8 mouse cellular contexts compared by ENCODE assay signal in the genomic region with DNA sequence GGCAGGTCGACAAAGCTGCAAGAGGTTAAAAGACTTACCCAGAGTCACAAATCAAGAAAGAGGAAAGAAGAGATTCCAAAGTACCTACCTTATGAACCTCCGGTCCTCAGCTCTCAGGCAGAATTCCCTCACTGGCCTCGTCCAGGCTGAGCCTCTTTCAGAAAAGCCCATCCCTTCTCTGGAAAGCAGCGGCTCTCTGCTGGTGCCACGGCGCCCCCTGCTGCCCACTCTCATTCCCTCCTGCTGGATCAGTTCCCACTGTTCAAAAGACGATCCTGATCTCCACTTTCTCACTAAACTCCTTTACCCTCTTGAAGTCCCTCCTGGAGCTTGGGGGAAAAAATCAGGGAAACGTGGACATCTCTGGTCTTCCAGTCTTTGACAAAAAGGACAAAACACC. TPM values are rescaled to one million over a fixed set of nuclear protein-coding genes. Genes with fewer than 3 reads are reported as not detected.
DNase-seq lines count a peak whose midpoint lies in the region; ATAC-seq and TF ChIP-seq lines count a peak whose summit lies in the region.

No protein-coding gene starts in this region.

- H3K36me3 ChIP-seq in heart, adult 2 months (ENCODE audit: control insufficient read depth, insufficient read depth, low read length): no peaks in the 10 kb centered on the region
- H3K36me3 ChIP-seq in heart, embryonic 12.5 days: no peaks in the 10 kb centered on the region
- H3K36me3 ChIP-seq in kidney, adult 2 months (ENCODE audit: control insufficient read depth, insufficient read depth, low read length): no peaks in the 10 kb centered on the region
- H3K36me3 ChIP-seq in limb, embryonic 11.5 days (ENCODE audit: control insufficient read depth, insufficient read depth, low read length): no peaks in the 10 kb centered on the region
- H3K36me3 ChIP-seq in neural tube, embryonic 13.5 days: no peaks in the 10 kb centered on the region

- 3% methylated on average over 7 of the region's 8 CpGs for WGBS in heart, adult 2 months
- WGBS in heart, embryonic 12.5 days: 2% methylated on average over 7 of the region's 8 CpGs
- WGBS in kidney, adult 2 months: 3% methylated on average over 7 of the region's 8 CpGs
- 3% methylated on average over 8 of the region's 8 CpGs for WGBS in limb, embryonic 11.5 days
- WGBS in neural tube, embryonic 13.5 days: under 1% methylated on average over 7 of the region's 8 CpGs

- TF ChIP-seq EP300 in heart, adult 2 months (IDR thresholded peaks at IDR 0.05; ENCODE audit: insufficient read depth, low read depth, low read length): 0 out of 2 replicates have a peak, but pooled peaks have one; percentile 62

- intact Hi-C loops in heart, adult 2 months (cut with DNase I): loop anchor here (2.0 to 10.0 kb wide), 5 partner anchors 514 to 1004 kb away; no protein-coding TSS in a partner anchor

- H3K79me2 ChIP-seq in heart, adult 2 months (replicated peaks; ENCODE audit: control insufficient read depth, insufficient read depth, low read length): no peaks in the 10 kb centered on the region

- DNase-seq in heart, adult 2 months: peak; percentile 73 to 85
- DNase-seq in cerebellum, postnatal 10 days: peak; percentile 94 to 96
- peak; percentile 79 to 85 for DNase-seq in frontal cortex, postnatal 25 days (ENCODE audit: low spot score in 2 of 2)
- DNase-seq in kidney, adult 2 months: peak; percentile 81
- peak; percentile 95 for DNase-seq in limb, embryonic 11.5 days (ENCODE audit: low spot score)
- peak; percentile 94 for DNase-seq in testis, postnatal 10 days (ENCODE audit: low spot score)

- no peak overlapping the region for H3K27ac ChIP-seq in heart, adult 2 months
- no peak overlapping the region for H3K27ac ChIP-seq in heart, embryonic 12.5 days (ENCODE audit: poor library complexity, severe bottlenecking)
- no peak overlapping the region for H3K27ac ChIP-seq in kidney, adult 2 months (ENCODE audit: insufficient read depth, low read depth, low read length)
- H3K27ac ChIP-seq in limb, embryonic 11.5 days (replicated peaks; ENCODE audit: low read depth, low read length): no peak overlapping the region
- H3K27ac ChIP-seq in neural tube, embryonic 13.5 days (replicated peaks): no peak overlapping the region

- no peak for TF ChIP-seq POLR2A in heart, adult 2 months (IDR thresholded peaks at IDR 0.05; ENCODE audit: insufficient read depth, low read depth, low read length)
- no peak for TF ChIP-seq POLR2A in kidney, adult 2 months (IDR thresholded peaks at IDR 0.05; ENCODE audit: low read depth, low read length)

- peaks cover 1% of the 10 kb centered on the region for H3K4me1 ChIP-seq in heart, adult 2 months (ENCODE audit: control insufficient read depth, insufficient read depth, low read length)
- H3K4me1 ChIP-seq in heart, embryonic 12.5 days (replicated peaks): no peaks in the 10 kb centered on the region
- H3K4me1 ChIP-seq in kidney, adult 2 months (ENCODE audit: control insufficient read depth, insufficient read depth, low read length): no peaks in the 10 kb centered on the region; the same call in 1 of the 2 replicates
- peaks cover 11% of the 10 kb centered on the region; the same call in 1 of the 2 replicates for H3K4me1 ChIP-seq in limb, embryonic 11.5 days (ENCODE audit: control insufficient read depth, insufficient read depth, low read length)
- H3K4me1 ChIP-seq in neural tube, embryonic 13.5 days (replicated peaks): peaks cover 28% of the 10 kb centered on the region

- no peak overlapping the region for H3K9ac ChIP-seq in heart, adult 2 months (ENCODE audit: low read depth, low read length)
- H3K9ac ChIP-seq in heart, embryonic 12.5 days: no peak overlapping the region; the same call in 1 of the 2 replicates
- H3K9ac ChIP-seq in limb, embryonic 11.5 days (ENCODE audit: low read length): no peak overlapping the region
- H3K9ac ChIP-seq in neural tube, embryonic 13.5 days: no peak overlapping the region

- no peak overlapping the region for H3K4me2 ChIP-seq in heart, embryonic 12.5 days
- H3K4me2 ChIP-seq in limb, embryonic 11.5 days (ENCODE audit: low read depth, severe bottlenecking): no peak overlapping the region
- H3K4me2 ChIP-seq in neural tube, embryonic 13.5 days: no peak overlapping the region

- H3K27me3 ChIP-seq in heart, adult 2 months (ENCODE audit: control insufficient read depth, insufficient read depth, low read length): no peaks in the 10 kb centered on the region
- H3K27me3 ChIP-seq in heart, embryonic 12.5 days (replicated peaks): peaks cover 77% of the 10 kb centered on the region
- no peaks in the 10 kb centered on the region for H3K27me3 ChIP-seq in kidney, adult 2 months (replicated peaks; ENCODE audit: control insufficient read depth, insufficient read depth, low read length)
- no peaks in the 10 kb centered on the region for H3K27me3 ChIP-seq in limb, embryonic 11.5 days (ENCODE audit: control insufficient read depth, insufficient read depth, low read length)
- H3K27me3 ChIP-seq in neural tube, embryonic 13.5 days: peaks cover 42% of the 10 kb centered on the region

- no peak for ATAC-seq in heart, embryonic 12.5 days (ENCODE audit: insufficient number of reproducible peaks, low FRiP score)
- no peak for ATAC-seq in limb, embryonic 11.5 days (ENCODE audit: insufficient number of reproducible peaks, low FRiP score, low TSS enrichment, low read depth)
- peak; percentile 66; the same call in 1 of the 2 replicates for ATAC-seq in neural tube, embryonic 13.5 days (ENCODE audit: low read depth)

- H3K9me3 ChIP-seq in heart, embryonic 12.5 days (replicated peaks): no peaks in the 10 kb centered on the region
- no peaks in the 10 kb centered on the region for H3K9me3 ChIP-seq in limb, embryonic 11.5 days (ENCODE audit: control insufficient read depth, low read length)
- no peaks in the 10 kb centered on the region for H3K9me3 ChIP-seq in neural tube, embryonic 13.5 days

- TF ChIP-seq CTCF in heart, adult 2 months (IDR thresholded peaks at IDR 0.05): peak; percentile 97
- TF ChIP-seq CTCF in kidney, adult 2 months (conservative IDR thresholded peaks at IDR 0.05; ENCODE audit: insufficient read depth, insufficient read length, low read depth, low read length): peak; percentile 88

- H3K4me3 ChIP-seq in heart, adult 2 months: no peak overlapping the region
- H3K4me3 ChIP-seq in heart, embryonic 12.5 days: no peak overlapping the region
- no peak overlapping the region for H3K4me3 ChIP-seq in kidney, adult 2 months (ENCODE audit: insufficient read depth, low read depth, low read length)
- H3K4me3 ChIP-seq in limb, embryonic 11.5 days (ENCODE audit: low read depth, low read length): no peak overlapping the region
- H3K4me3 ChIP-seq in neural tube, embryonic 13.5 days: no peak overlapping the region

RNA-seq across cellular contexts. Expression of a gene that starts 15.9 kb away (rescaled TPM):
- 1,000 to 10,000 TPM; 1,490 to 1,640 TPM for total RNA-seq in heart, adult 2 months (2021)
- polyA plus RNA-seq in heart, adult 2 months (2012; rRNA removed): 2,522 and 4,232 TPM in 2 replicates
- 714 and 736 TPM in 2 replicates for polyA plus RNA-seq in heart, embryonic 12.5 days (2016; fragmentation: Nextera tagmentation; extraction: Ambion mirVana)
- 6,294 and 8,063 TPM in 2 replicates for polyA plus RNA-seq in kidney, adult 2 months (2012; rRNA removed)
- polyA plus RNA-seq in limb, embryonic 11.5 days (2014; fragmentation: Nextera tagmentation; extraction: Ambion mirVana): 1,214 and 1,288 TPM in 2 replicates
- polyA plus RNA-seq in neural tube, embryonic 13.5 days (2015; fragmentation: Nextera tagmentation; extraction: Ambion mirVana): 975 and 981 TPM in 2 replicates

RNA-seq across cellular contexts. Expression of a gene that starts 48.2 kb away (rescaled TPM):
- total RNA-seq in heart, adult 2 months (2021): under 1 TPM; 0.52 to 0.68 TPM
- polyA plus RNA-seq in heart, adult 2 months (2012; rRNA removed): 0.45 and 1.0 TPM in 2 replicates
- polyA plus RNA-seq in heart, embryonic 12.5 days (2016; fragmentation: Nextera tagmentation; extraction: Ambion mirVana): 83.9 and 97.4 TPM in 2 replicates
- polyA plus RNA-seq in kidney, adult 2 months (2012; rRNA removed): 1.1 and 1.4 TPM in 2 replicates
- 119 and 131 TPM in 2 replicates for polyA plus RNA-seq in limb, embryonic 11.5 days (2014; fragmentation: Nextera tagmentation; extraction: Ambion mirVana)
- 17.0 and 19.7 TPM in 2 replicates for polyA plus RNA-seq in neural tube, embryonic 13.5 days (2015; fragmentation: Nextera tagmentation; extraction: Ambion mirVana)
